Mouse (Mus musculus) liver, embryonic 14.5 days (tissue): ENCODE results near the gene Mllt1. TPM values are rescaled to one million over a fixed set of nuclear protein-coding genes. Genes with fewer than 3 reads are reported as not detected.

ENCODE experiments used
- ATAC-seq: fragments of 200-750 bp; cut with Nextera tagmentation; 2 replicates; pipeline ENCODE4 v1.8.0; 2017; ENCODE audit warnings: moderate number of reproducible peaks, mild to moderate bottlenecking, moderate library complexity; ENCODE audit not compliant: insufficient read depth
- DNase-seq, 3 experiments: peaks; one replicate each; pipeline ENCODE4 v3.0.0-alpha.2; 2012 to 2013; ENCODE audit warnings: low read depth in 3 of 3, low spot score in 3 of 3
- H3K27ac ChIP-seq: fragments of 300-500 bp; sonication (generic); 2 replicates; pipeline ENCODE4 v1.5.1; 2014; ENCODE audit warnings: moderate library complexity, mild to moderate bottlenecking, control low read depth, inconsistent platforms
- H3K27me3 ChIP-seq: fragments of 300-500 bp; sonication (generic); 2 replicates; pipeline ENCODE4 v1.6.1; 2014; ENCODE audit warnings: mild to moderate bottlenecking, low read length, moderate library complexity; ENCODE audit not compliant: control insufficient read depth, insufficient read depth
- H3K36me3 ChIP-seq: fragments of 300-500 bp; sonication (generic); replicated peaks from 2 replicates; pipeline ENCODE4 v1.6.1; 2014; ENCODE audit warnings: low read depth; ENCODE audit not compliant: control insufficient read depth, insufficient read depth
- H3K4me1 ChIP-seq, 2 experiments: fragments of 200-500 bp in 1 of 2; fragments of 300-500 bp in 1 of 2; sonication (generic) in 1 of 2; replicated peaks; 2 replicates each; pipeline ENCODE4 v1.6.1; 2012 to 2014; ENCODE audit warnings: antibody characterized with exemption in 1 of 2, inconsistent platforms in 1 of 2, low read length in 1 of 2; ENCODE audit not compliant: control insufficient read depth in 2 of 2, insufficient read depth in 2 of 2
- H3K4me2 ChIP-seq: fragments of 300-500 bp; sonication (generic); 2 replicates; pipeline ENCODE4 v1.6.1; 2014; ENCODE audit warnings: low read depth, mild to moderate bottlenecking, control low read depth, moderate library complexity
- H3K4me3 ChIP-seq, 2 experiments: fragments of 200-500 bp in 1 of 2; fragments of 300-500 bp in 1 of 2; sonication (generic) in 1 of 2; 2 replicates each; pipeline ENCODE4 v1.5.1; 2012 to 2014; ENCODE audit warnings: low read depth in 2 of 2, low read length in 2 of 2, mild to moderate bottlenecking in 2 of 2, control low read depth in 1 of 2, inconsistent platforms in 1 of 2, moderate library complexity in 1 of 2; ENCODE audit not compliant: insufficient read depth in 1 of 2
- H3K9ac ChIP-seq: fragments of 300-500 bp; sonication (generic); replicated peaks from 2 replicates; pipeline ENCODE4 v1.6.1; 2014; ENCODE audit warnings: mild to moderate bottlenecking, control low read depth, moderate library complexity
- H3K9me3 ChIP-seq: fragments of 300-500 bp; sonication (generic); 2 replicates; pipeline ENCODE4 v1.6.1; 2016; ENCODE audit warnings: low read length, mixed read lengths; ENCODE audit not compliant: control insufficient read depth
- CTCF ChIP-seq: IDR thresholded peaks from 2 replicates; pipeline ENCODE4 v1.5.1; 2016; ENCODE audit warnings: antibody characterized with exemption, low read depth, control low read depth
- EP300 ChIP-seq: IDR thresholded peaks from 2 replicates; pipeline ENCODE4 v1.6.1; 2016; ENCODE audit warnings: antibody characterized with exemption, low read depth
- WGBS: fragments of 180-500 bp; shearing (Covaris S2); extraction: QIAGEN DNeasy Blood & Tissue Kit; methylation state at CpG from one replicate; pipeline ENCODE4 v1.1.7; 2014; ENCODE audit not compliant: insufficient replicate concordance; 5-methylcytosine and 5-hydroxymethylcytosine counted together
- polyA plus RNA-seq, 2 experiments: library from polyadenylated mRNA; depleted of rRNA in 1 of 2; stranded (reverse) in 1 of 2; unstranded in 1 of 2; fragments of >200 nt; fragmentation: Nextera tagmentation in 1 of 2; extraction: Ambion mirVana in 1 of 2; gene quantifications; 2 replicates each; pipeline versions ENCODE4 v1.2.1 to v1.2.3; 2012 to 2014

Mllt1 gene
- polyA plus RNA-seq, 2 experiments, result 3.7 to 12.0 TPM

DNA sequence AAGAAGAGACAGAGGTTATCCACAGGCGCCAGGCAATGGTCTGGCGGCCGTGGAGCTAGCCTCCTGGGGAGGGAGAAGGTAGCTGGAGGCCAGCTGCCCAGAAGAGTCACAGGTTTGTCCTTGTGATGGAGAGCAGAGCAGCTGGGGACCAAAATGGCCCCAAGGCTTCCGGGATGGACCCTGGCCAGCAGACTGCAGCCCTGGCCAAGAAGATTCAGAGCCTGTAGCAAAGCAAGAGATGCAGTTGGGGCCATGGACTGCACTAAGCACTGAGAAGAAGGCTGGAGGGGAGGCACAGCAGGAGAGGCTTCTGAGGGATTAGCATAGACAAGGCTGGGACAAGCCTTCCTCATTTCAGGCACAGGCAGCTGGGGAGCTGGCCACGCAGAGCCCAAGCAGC is 32.5 kb downstream of the Mllt1 start:
- Histone ChIP-seq H3K9me3 (no peaks in the 10 kb centered on the region), H3K36me3 (no peaks in the 10 kb centered on the region; the same call in 1 of the 2 replicates), H3K4me1 (no peaks in the 10 kb centered on the region), H3K9ac (no peak overlapping the region), H3K4me3 (no peak overlapping the region), H3K27me3 (no peaks in the 10 kb centered on the region), H3K27ac (no peak overlapping the region), H3K4me2 (no peak overlapping the region)
- DNase-seq (no peak), ATAC-seq (no peak)
- 78% methylated on average over 5 of the region's 5 CpGs for WGBS
- TF ChIP-seq CTCF (no peak), EP300 (no peak)

- Histone ChIP-seq H3K27me3 (no peaks in the 10 kb centered on the region), H3K27ac (no peak overlapping the region), H3K4me2 (no peak overlapping the region), H3K9me3 (no peaks in the 10 kb centered on the region), H3K4me3 (no peak overlapping the region), H3K36me3 (peaks cover 6% of the 10 kb centered on the region; the same call in 1 of the 2 replicates), H3K9ac (no peak overlapping the region), H3K4me1 (no peaks in the 10 kb centered on the region)
- TF ChIP-seq CTCF (peak; percentile 98), EP300 (no peak)
- DNase-seq (peak; percentile 49 to 61 (median 60)), ATAC-seq (peak; percentile 67)
- WGBS, result 70% methylated on average over 7 of the region's 7 CpGs
Measured at GRCm38 (mm10) chr17:56897630-56898195, 37.5 kb downstream of the Mllt1 start.

GRCm38 (mm10) chr17:56896513-56897129 is 38.6 kb downstream of the Mllt1 start:
- 79% methylated on average over 6 of the region's 6 CpGs for WGBS
- peaks cover 6% of the 10 kb centered on the region; the same call in 1 of the 2 replicates for H3K36me3 ChIP-seq
- ATAC-seq (no peak), DNase-seq (no peak)
- H3K27me3 ChIP-seq, result no peaks in the 10 kb centered on the region
- no peak overlapping the region for H3K27ac ChIP-seq
- H3K9ac ChIP-seq, result no peak overlapping the region
- no peaks in the 10 kb centered on the region for H3K4me1 ChIP-seq
- no peaks in the 10 kb centered on the region for H3K9me3 ChIP-seq
- H3K4me3 ChIP-seq, result no peak overlapping the region
- TF ChIP-seq CTCF, result no peak
- TF ChIP-seq EP300, result no peak
- no peak overlapping the region for H3K4me2 ChIP-seq

DNA sequence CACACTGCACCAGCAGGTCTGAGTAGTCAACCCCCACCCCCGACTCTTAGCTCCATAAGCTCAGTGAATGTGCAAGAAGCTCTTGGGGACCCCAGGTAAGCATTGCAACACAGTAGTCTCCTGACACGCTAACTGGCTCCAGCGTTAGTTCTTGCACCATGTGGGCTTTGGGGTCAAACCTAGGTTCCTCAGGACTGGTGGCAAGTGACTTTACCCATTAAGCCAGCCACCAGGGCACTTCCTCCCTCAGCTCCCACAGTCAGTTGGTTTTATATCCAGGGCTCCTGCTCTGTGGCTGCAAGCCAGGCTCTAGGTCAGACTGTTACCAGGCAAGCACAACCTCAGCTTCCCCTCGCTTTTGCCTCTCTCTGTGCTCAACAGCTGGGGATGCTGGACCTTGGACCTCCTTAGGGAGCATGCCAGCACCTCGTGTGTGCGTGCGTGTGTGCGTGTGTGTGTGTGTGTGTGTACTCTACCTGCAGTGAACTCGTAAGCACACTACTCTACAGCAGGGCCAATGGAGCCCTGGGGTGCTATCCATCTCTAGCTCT is 39.8 kb downstream of the Mllt1 start:
- no peak for TF ChIP-seq EP300
- no peak for TF ChIP-seq CTCF
- Histone ChIP-seq H3K4me1 (no peaks in the 10 kb centered on the region; a peak in 1 of 4 replicates), H3K27me3 (no peaks in the 10 kb centered on the region), H3K36me3 (peaks cover 6% of the 10 kb centered on the region; the same call in 1 of the 2 replicates), H3K27ac (no peak overlapping the region), H3K4me3 (no peak overlapping the region), H3K4me2 (no peak overlapping the region), H3K9ac (no peak overlapping the region), H3K9me3 (no peaks in the 10 kb centered on the region)
- no peak for DNase-seq
- no peak for ATAC-seq
- 77% methylated on average over 9 of the region's 9 CpGs for WGBS

- Histone ChIP-seq H3K9me3 (no peaks in the 10 kb centered on the region), H3K4me2 (no peak overlapping the region), H3K36me3 (peaks cover 6% of the 10 kb centered on the region; the same call in 1 of the 2 replicates), H3K9ac (no peak overlapping the region), H3K4me3 (no peak overlapping the region), H3K27me3 (no peaks in the 10 kb centered on the region), H3K4me1 (peaks cover 0 to 2% of the 10 kb centered on the region in 2 experiments; a peak in 1 of 4 replicates), H3K27ac (no peak overlapping the region)
- DNase-seq (peak in 1 of 3 experiments; percentile 19), ATAC-seq (peak; percentile 40; the same call in 1 of the 2 replicates)
- no peak for TF ChIP-seq CTCF
- no peak for TF ChIP-seq EP300
- WGBS, result 25% methylated on average over 2 of the region's 2 CpGs
Measured at GRCm38 (mm10) chr17:56890018-56890417, 45.2 kb downstream of the Mllt1 start.
